In genomic region chr4:106281128-106281491, GRCm38 (mm10) we compare ENCODE assay signal across 9 mouse cellular contexts. TPM values are rescaled to one million over a fixed set of nuclear protein-coding genes. Genes with fewer than 3 reads are reported as not detected.
DNase-seq lines count a peak whose midpoint lies in the region; ATAC-seq and TF ChIP-seq lines count a peak whose summit lies in the region.
"Had no signal": no experiment of that assay in that cellular context is flagged by ENCODE, and none has a peak within 500 bp of the region (broad histone marks: within the 10 kb centered on the region; RNA-seq: fewer than 3 reads in every experiment).

No protein-coding gene starts in this region.

- no peak for ATAC-seq in heart, embryonic 13.5 days (ENCODE audit: extremely low read depth, insufficient number of reproducible peaks, low FRiP score, low TSS enrichment)

- no peak for TF ChIP-seq CTCF in MEL (IDR thresholded peaks at IDR 0.05 in 2 of 3, conservative IDR thresholded peaks at IDR 0.05 in 1 of 3; ENCODE audit: control insufficient read depth in 1 of 3, insufficient read depth in 1 of 3, low read depth in 2 of 3, low read length in 3 of 3, poor library complexity in 1 of 3, severe bottlenecking in 1 of 3)

- H3K4me3 ChIP-seq in heart, embryonic 13.5 days: peak overlapping the region; percentile 17; the same call in 1 of the 2 replicates
- H3K4me3 ChIP-seq in MEL (ENCODE audit: control insufficient read depth in 1 of 2, insufficient read depth in 1 of 2, low read depth in 2 of 2, low read length in 2 of 2): peak overlapping the region; percentile 72 to 100
- no peak overlapping the region for H3K4me3 ChIP-seq in hindbrain, embryonic 10.5 days
- H3K4me3 ChIP-seq: embryonic facial prominence, embryonic 15.5 days had no signal

- H3K4me1 ChIP-seq in heart, embryonic 13.5 days: peaks cover 30% of the 10 kb centered on the region
- peaks cover 0 to 11% of the 10 kb centered on the region in 2 experiments; a peak in 2 of 4 replicates for H3K4me1 ChIP-seq in MEL (ENCODE audit: control insufficient read depth in 1 of 2, insufficient read depth in 2 of 2, low read length in 2 of 2)
- no peaks in the 10 kb centered on the region for H3K4me1 ChIP-seq in hindbrain, embryonic 10.5 days (replicated peaks)

- H3K27me3 ChIP-seq in heart, embryonic 13.5 days (replicated peaks): no peaks in the 10 kb centered on the region
- H3K27me3 ChIP-seq in MEL (ENCODE audit: control insufficient read depth in 1 of 2, insufficient read depth in 2 of 2, low read length in 2 of 2): no peaks in the 10 kb centered on the region
- H3K27me3 ChIP-seq in hindbrain, embryonic 10.5 days (ENCODE audit: insufficient read depth, poor library complexity, severe bottlenecking): no peaks in the 10 kb centered on the region
- H3K27me3 ChIP-seq: embryonic facial prominence, embryonic 15.5 days had no signal

- TF ChIP-seq RAD21 in MEL (IDR thresholded peaks at IDR 0.05; ENCODE audit: low read depth, low read length): no peak

- H3K36me3 ChIP-seq in heart, embryonic 13.5 days: no peaks in the 10 kb centered on the region
- H3K36me3 ChIP-seq in MEL (ENCODE audit: control insufficient read depth in 1 of 2, insufficient read depth in 2 of 2, low read length in 2 of 2): peaks cover 0 to 2% of the 10 kb centered on the region in 2 experiments; a peak in 1 of 4 replicates
- no peaks in the 10 kb centered on the region for H3K36me3 ChIP-seq in hindbrain, embryonic 10.5 days
- H3K36me3 ChIP-seq: embryonic facial prominence, embryonic 15.5 days had no signal

- H3K27ac ChIP-seq in heart, embryonic 13.5 days (replicated peaks): peak overlapping the region; percentile 82
- H3K27ac ChIP-seq in MEL (ENCODE audit: control insufficient read depth, low read depth, low read length): peak overlapping the region; percentile 14; the same call in 1 of the 2 replicates
- H3K27ac ChIP-seq in hindbrain, embryonic 10.5 days: no peak overlapping the region
- H3K27ac ChIP-seq: embryonic facial prominence, embryonic 15.5 days had no signal

- TF ChIP-seq EP300 in MEL (IDR thresholded peaks at IDR 0.05; ENCODE audit: low read depth in 1 of 2, low read length in 2 of 2): no peak

- 61% methylated on average over 2 of the region's 2 CpGs for WGBS in heart, embryonic 13.5 days
- WGBS in hindbrain, embryonic 10.5 days: 83% methylated on average over 2 of the region's 2 CpGs

- no peak for DNase-seq in heart, postnatal 10 days
- DNase-seq in CD4-positive helper T cell, adult 2 months (ENCODE audit: low read depth, low spot score): peak; percentile 11
- peak; percentile 69 for DNase-seq in MEL (ENCODE audit: low read depth, low spot score)
- peak; percentile 56 for DNase-seq in kidney, postnatal 14 days
- DNase-seq in left cerebral cortex, postnatal 14 days (ENCODE audit: low spot score in 2 of 2): no peak
- no peak for DNase-seq in hindbrain, embryonic 10.5 days (ENCODE audit: low spot score)
- DNase-seq in layer of hippocampus, adult 9-11 months: no peak

- H3K9me3 ChIP-seq in heart, embryonic 13.5 days: peaks cover 3% of the 10 kb centered on the region; the same call in 1 of the 2 replicates
- H3K9me3 ChIP-seq in MEL (replicated peaks; ENCODE audit: insufficient read depth, low read length): no peaks in the 10 kb centered on the region
- no peaks in the 10 kb centered on the region for H3K9me3 ChIP-seq in hindbrain, embryonic 10.5 days
- H3K9me3 ChIP-seq: embryonic facial prominence, embryonic 15.5 days had no signal

- H3K4me2 ChIP-seq in heart, embryonic 13.5 days: peak overlapping the region; percentile 56
- H3K4me2 ChIP-seq: embryonic facial prominence, embryonic 15.5 days had no signal

- no peaks in the 10 kb centered on the region for H3K79me2 ChIP-seq in MEL (ENCODE audit: control insufficient read depth, insufficient read depth, low read length, poor library complexity)

- intact Hi-C loops in heart, postnatal 10 days (cut with DNase I): no loop called here
- intact Hi-C loops in left cerebral cortex, postnatal 14 days (cut with DNase I): no loop called here

- TF ChIP-seq POLR2A in MEL (IDR thresholded peaks at IDR 0.05; ENCODE audit: control insufficient read depth in 1 of 2, insufficient read depth in 1 of 2, low read depth in 1 of 2, low read length in 2 of 2, poor library complexity in 1 of 2): no peak

- H3K9ac ChIP-seq in heart, embryonic 13.5 days: no peak overlapping the region
- H3K9ac ChIP-seq in MEL (ENCODE audit: control insufficient read depth, low read depth, low read length, poor library complexity, severe bottlenecking): peak overlapping the region; percentile 56
- H3K9ac ChIP-seq: embryonic facial prominence, embryonic 15.5 days had no signal

TF ChIP-seq in MEL, 35 proteins besides CTCF, POLR2A, EP300 and RAD21:
- no peak for TF ChIP-seq CHD2 (IDR thresholded peaks at IDR 0.05; ENCODE audit: low read length)
- no peak for TF ChIP-seq MAZ (IDR thresholded peaks at IDR 0.05; ENCODE audit: low read depth, low read length)
- no peak for TF ChIP-seq SIN3A (IDR thresholded peaks at IDR 0.05; ENCODE audit: low read length)
- TF ChIP-seq ELF1 (IDR thresholded peaks at IDR 0.05; ENCODE audit: low read depth, low read length): no peak
- TF ChIP-seq TAL1 (IDR thresholded peaks at IDR 0.05; ENCODE audit: low read length): no peak
- TF ChIP-seq NRF1 (IDR thresholded peaks at IDR 0.05; ENCODE audit: insufficient read depth, low read depth, low read length, poor library complexity, severe bottlenecking): peak; percentile 57; the same call in 1 of the 2 replicates
- peak; percentile 46; the same call in 1 of the 2 replicates for TF ChIP-seq MYC (IDR thresholded peaks at IDR 0.05; ENCODE audit: low read depth, low read length)
- no peak for TF ChIP-seq POLR2AphosphoS5 (IDR thresholded peaks at IDR 0.05; ENCODE audit: borderline replicate concordance, low read depth, low read length)
- no peak for TF ChIP-seq GATA1 (IDR thresholded peaks at IDR 0.05; ENCODE audit: low read depth, low read length)
- no peak for TF ChIP-seq MAFK (IDR thresholded peaks at IDR 0.05; ENCODE audit: borderline replicate concordance, low read depth, low read length)
- no peak for TF ChIP-seq BHLHE40 (IDR thresholded peaks at IDR 0.05; ENCODE audit: borderline replicate concordance, low read depth, low read length)
- TF ChIP-seq CHD1 (IDR thresholded peaks at IDR 0.05; ENCODE audit: low read depth, low read length): no peak
- no peak; the same call in 1 of the 2 replicates for TF ChIP-seq ZNF384 (IDR thresholded peaks at IDR 0.05; ENCODE audit: low read depth, low read length)
- TF ChIP-seq MXI1 (IDR thresholded peaks at IDR 0.05; ENCODE audit: low read depth, low read length): no peak; the same call in 1 of the 2 replicates
- no peak for TF ChIP-seq MEF2A (IDR thresholded peaks at IDR 0.05; ENCODE audit: extremely low read depth, insufficient replicate concordance, low read depth, low read length, poor library complexity, severe bottlenecking)
- TF ChIP-seq MAX (IDR thresholded peaks at IDR 0.05; ENCODE audit: low read length): peak; percentile 62; the same call in 1 of the 2 replicates
- no peak for TF ChIP-seq GABPA (IDR thresholded peaks at IDR 0.05; ENCODE audit: low read depth, low read length)
- no peak for TF ChIP-seq USF1 (IDR thresholded peaks at IDR 0.05; ENCODE audit: low read depth, low read length)
- TF ChIP-seq KAT2A (conservative IDR thresholded peaks at IDR 0.05; ENCODE audit: low read depth, low read length): no peak

RNA-seq across cellular contexts. Expression of gene Usp24, which starts 34.9 kb away (rescaled TPM):
- polyA plus RNA-seq in heart, embryonic 13.5 days (2015; fragmentation: Nextera tagmentation; extraction: Ambion mirVana): 5.6 and 6.3 TPM in 2 replicates
- 10 to 100 TPM; 40.6 to 44.5 TPM for total RNA-seq in heart, postnatal 10 days (2021)
- 26.9 and 27.0 TPM in 2 replicates for total RNA-seq in MEL (2012; rRNA removed)
- polyA plus RNA-seq in MEL (2012; ENCODE audit: insufficient read depth in 1 of 2, insufficient read length in 2 of 2, low read depth in 1 of 2, low replicate concordance in 2 of 2, missing spikeins in 1 of 2): 10 to 100 TPM; 31.9 to 40.8 TPM
- total RNA-seq in left cerebral cortex, postnatal 14 days (2021): 10 to 100 TPM; 39.6 to 40.5 TPM
- 6.7 and 7.1 TPM in 2 replicates for polyA plus RNA-seq in hindbrain, embryonic 10.5 days (2016; fragmentation: Nextera tagmentation; extraction: Ambion mirVana)

Comparison
In these comparisons a context has a peak if more than half of its experiments do, and no peak if none do; other contexts are left out.
1. DNase-seq: peak in CD4-positive helper T cell, adult 2 months (single experiment), MEL (single experiment) and kidney, postnatal 14 days (single experiment); none in heart, postnatal 10 days (0 of 2), left cerebral cortex, postnatal 14 days (0 of 2), hindbrain, embryonic 10.5 days (single experiment) and layer of hippocampus, adult 9-11 months (single experiment).